Mouse (Mus musculus): ENCODE measurements around the gene A630095N17Rik.

- TF ChIP-seq CTCF (IDR thresholded peaks at IDR 0.05; ENCODE audit: low read depth, low read length) (no peak), POLR2A (IDR thresholded peaks at IDR 0.05; ENCODE audit: borderline replicate concordance, low read depth, low read length) (no peak)
These were observed 17.5 kb downstream of the A630095N17Rik start for GRCm38 (mm10) chr1:75214442-75214841.

All from bone marrow macrophage, adult 2 months (primary cell).